Mouse (Mus musculus) layer of hippocampus, postnatal 10 days (tissue): ENCODE data around the gene Stk24. TPM values are rescaled to one million over a fixed set of nuclear protein-coding genes. Genes with fewer than 3 reads are reported as not detected.
A peak's percentile ranks its signal among the peaks of the same experiment; 100 is the strongest.

Experiments
- DNase-seq, 2 experiments: peaks; one replicate each; pipeline ENCODE4 v3.0.0; 2021; ENCODE audit warnings: low spot score in 2 of 2
- total RNA-seq, 2 experiments: library from RNA; stranded (reverse); gene quantifications; 2 replicates each; pipeline ENCODE4 v1.2.3; 2021

Stk24 gene
- total RNA-seq, 2 experiments from 2014 or later: 45.8 to 51.1 TPM

DNA sequence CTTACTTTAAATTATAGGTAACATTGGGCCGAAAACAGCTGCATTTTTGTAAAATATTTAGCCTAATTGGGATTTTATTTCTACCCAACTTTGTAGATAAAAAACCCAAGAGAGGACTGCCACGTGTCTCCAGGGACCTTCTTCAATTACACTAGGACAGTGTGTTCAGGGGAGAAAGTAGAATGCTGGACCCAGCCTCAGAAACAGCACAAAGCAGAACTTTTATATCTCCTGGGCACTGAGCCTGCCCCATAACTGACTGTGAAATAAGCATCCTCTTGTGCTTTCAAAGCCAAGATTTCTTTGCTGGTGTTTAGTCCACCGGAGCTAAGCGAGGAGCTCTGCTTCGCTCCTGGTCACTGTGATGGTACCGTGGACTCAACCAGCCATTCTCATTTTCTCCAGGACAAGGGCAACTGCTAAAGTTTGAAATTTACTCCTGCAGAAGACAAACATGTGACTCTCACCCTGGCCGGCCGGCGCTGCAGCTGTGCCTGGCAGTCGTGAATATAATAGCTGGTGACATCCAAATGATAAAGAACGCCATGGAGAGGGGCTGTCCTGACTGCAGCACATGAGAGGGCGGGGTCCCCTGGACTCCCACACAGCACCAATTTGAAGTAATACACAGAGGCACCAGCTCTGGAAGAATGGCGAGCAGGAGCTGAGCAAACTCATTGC lies 63.0 kb downstream of the Stk24 start:
- DNase-seq: no peak

DNA sequence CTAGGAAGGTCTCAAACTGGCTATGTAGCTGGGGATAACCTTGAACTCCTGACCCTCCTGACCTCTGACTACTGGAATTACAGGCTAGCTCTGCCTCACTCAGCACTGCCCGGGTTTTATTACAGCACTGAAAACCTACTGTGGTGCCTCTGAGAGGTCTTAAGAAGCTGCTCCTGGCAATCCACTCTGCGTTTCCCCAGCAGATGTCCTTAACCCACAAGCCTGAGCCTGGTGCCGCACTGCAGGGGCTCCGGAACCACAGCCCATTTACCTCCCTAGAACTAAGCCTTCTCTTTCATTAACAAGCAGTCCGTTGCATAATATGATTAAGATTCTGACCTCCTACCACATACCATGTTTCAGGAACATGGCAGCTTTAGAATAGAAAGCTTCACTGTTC lies 63.7 kb downstream of the Stk24 start:
- no peak for DNase-seq

DNA sequence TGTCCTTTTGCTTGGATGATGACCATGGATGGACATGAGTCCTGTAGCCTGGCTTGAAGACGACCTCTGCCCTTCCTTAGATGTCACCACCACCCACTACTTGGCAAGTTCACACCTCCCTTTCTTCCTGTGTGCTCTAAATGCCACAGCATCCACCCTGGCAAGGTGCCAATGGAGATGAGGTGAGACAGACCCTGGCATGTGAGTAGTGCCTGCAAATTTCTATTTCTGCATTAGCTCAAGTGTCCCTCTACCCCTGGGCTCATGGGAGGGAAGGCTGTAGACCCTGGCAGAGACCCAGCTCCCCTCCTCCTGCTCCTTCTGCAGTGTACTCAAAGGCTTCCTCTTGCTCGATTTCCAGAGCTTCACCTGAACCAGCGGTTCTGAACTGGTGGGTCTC lies 64.9 kb downstream of the Stk24 start:
- no peak for DNase-seq

DNA sequence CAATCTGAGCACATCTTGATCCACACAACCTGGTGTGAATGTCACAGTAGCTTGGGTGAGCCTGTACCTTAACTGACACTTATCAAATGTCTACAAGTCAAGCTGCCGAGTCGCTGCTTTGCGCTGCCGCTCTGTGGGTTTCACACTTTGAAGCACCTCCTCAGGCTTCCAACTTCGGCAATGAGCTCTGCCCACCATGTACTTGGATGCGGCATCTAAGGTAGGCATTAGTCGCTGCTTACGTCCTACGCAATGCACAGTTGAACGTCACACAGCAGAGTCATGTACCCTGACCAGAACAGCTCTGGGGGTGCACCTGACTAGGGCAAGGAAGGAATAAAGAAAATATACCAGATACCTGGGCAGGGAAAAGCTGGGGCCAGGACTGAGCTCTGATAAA lies 66.5 kb downstream of the Stk24 start:
- DNase-seq: no peak

DNA sequence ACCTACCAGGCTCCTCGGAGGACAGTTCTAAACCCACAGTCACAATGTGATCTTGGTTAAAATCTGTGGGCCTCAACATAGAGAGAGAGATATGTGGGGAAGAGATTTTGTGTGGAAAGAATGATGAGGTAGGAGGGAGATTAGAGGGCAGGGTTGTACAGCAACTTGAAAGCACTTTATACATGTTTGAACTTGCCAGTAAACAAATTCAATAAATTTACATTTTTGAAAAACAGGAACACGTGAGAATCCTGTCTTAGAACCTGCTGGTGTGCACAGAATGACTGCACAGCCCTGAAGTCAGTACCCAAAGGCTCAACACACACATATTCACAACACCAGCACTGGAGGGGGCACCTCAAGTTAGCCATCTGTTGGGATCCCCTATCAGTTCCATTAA lies 68.7 kb downstream of the Stk24 start:
- DNase-seq: no peak

DNA sequence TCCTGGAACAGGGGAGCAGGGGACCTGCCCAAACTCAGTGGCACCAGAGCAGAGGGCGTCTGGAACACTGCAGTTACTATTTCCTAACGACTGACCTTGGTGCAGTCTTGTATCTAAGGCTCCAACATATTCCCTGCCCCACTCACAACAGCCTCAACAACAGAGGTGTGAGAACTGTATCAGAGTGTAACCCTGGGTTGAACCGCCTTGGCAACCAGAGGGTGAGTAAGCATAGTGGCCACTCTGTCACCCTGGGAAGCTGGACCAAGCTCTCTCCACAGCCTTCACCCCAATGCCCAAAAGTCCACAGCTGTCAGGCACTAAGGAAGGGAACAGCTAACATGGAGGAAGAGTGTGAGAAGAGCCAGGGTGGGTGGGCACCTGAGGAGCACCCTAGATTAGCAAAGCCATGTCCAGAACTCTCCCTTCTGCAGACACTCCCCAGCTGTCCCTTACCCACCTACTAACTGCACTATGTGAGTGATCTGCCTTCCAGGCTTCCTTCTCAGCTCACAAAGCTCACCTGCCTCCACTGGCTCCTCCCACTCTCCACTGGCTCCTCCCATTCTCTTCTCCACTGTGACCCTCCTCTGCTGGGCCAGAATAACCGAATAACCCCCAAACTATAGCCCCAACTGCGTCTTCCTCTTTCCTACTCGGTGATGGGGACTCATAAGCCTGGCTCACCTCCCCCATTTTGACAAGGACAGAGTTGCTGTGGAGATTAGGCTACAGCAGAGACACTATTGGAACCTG lies 69.3 kb downstream of the Stk24 start:
- no peak for DNase-seq

DNA sequence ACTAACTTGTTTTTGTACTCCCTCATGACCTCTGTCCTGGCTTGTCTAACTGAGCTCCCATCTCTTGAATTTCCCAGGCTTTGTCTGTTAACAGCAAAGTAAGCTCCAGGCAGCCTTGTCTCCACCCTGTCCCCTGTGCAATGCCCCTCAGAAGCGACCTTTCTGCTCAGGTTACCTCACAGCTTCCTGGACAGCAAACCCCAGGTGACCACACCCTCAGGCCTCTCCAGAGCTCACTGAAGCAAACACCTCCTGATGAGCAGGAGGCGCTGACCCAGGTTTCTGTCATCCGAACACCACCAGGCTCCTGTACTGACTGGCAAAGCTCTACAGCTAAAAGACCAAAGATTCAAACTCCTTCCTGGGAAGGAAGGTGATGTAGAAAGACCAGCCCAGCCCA lies 69.9 kb downstream of the Stk24 start:
- no peak for DNase-seq

DNA sequence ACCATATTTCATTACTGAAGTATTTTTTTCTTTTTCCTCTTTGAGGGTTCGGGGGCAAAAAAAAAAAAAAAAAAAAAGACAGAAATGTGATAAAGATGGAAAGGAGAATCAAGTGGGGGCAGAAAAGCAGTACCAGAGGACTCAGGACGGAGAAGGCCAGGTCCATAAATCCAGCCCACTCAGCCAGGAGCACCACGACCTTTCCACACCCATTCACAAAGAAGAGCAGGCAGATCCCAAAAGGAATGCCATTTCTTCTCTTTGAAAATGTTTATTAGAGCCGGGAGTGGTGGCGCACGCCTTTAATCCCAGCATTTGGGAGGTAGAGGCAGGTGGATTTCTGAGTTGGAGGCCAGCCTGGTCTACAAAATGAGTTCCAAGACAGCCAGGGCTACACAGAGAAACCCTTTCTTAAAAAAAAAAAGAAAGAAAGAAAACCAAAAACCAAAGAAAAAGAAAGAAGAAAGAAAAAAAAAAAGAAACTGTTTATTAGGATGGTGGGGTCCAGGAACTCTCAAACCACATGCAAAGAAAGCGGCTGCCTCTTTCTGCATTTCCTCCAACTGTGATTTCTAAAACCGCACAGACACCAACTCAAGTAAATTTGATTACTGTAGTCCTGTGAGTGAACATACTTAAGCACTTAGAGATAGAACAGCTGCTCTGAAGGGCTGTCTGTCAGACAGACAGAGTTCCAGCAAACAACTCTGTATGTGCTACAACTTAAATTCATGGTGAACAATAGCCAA lies 74.3 kb downstream of the Stk24 start:
- no peak for DNase-seq

DNA sequence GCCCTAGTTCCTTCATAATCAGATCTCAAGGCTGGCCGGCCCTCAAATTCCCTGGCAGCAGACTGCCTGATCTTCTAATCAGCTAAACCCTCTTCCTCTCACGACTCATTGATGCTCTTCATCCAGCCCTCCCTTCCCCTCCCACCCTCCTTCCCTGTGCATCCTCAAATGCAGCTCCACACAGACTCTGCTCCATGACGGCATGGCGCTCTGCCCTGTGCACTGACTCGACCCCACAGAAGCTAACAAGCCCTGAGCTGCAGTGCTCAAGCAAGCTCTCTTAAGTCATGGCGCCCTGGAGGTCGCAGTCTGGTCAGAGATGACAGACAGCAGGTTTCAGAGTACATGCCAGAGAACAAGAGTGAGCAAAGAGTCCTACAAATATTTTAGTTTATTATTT lies 75.3 kb downstream of the Stk24 start:
- no peak for DNase-seq

DNA sequence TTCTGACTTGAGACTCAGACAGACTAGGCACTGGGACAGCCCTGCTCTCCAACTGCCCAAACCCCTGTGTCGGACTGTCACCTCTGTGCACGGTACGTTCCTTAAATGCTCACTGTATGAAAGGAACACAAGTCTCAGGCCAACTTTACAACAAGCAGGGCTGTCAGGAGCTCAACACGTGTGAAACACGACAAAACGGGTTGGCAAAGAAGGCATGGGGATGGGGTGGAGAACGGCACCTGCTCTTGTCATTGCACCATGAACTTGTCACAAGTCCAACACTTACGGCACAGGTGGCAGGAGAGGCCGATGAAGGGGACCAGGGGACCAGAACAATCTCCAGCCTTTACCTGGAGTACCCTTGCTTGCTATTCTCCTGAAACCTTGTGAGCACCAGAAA lies 80.7 kb downstream of the Stk24 start:
- no peak for DNase-seq

DNA sequence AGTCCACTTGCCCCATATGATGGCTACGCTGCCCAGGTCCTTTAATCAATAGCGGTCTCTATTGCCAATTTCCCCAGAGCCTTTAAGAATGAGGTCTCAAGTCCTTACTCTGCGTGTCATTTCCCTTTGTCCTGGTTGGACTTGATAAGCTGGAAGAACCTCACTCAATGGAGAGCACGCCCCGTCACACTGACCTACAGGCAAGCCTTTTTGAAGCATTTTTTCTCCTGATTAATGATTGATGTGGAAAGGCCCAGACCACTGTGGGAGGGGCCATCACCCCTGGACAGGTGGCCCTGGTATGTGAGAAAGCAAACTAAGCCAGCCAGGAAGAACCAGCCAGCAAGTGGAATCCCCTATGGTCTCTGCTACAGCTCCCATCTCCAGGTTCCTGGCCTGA lies 81.3 kb downstream of the Stk24 start:
- DNase-seq: no peak

DNA sequence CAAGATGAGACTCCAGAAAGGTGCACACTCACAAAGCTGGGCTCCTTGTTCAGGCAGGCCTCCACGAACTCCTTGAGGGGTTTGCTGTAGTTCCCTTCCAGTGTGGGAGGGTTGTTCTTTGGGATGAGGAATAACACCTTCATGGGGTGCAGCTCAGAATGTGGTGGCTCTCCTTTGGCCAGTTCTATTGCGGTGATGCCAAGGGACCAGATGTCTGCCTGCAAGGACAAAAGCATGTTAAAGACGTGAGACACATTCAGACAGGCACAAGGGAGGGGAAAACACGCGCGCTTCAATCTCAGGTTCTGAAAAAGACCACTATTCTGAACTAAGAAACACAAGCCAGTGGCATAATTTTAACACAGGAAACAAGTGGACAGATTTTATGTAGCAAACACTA lies 82.7 kb downstream of the Stk24 start:
- no peak for DNase-seq

DNA sequence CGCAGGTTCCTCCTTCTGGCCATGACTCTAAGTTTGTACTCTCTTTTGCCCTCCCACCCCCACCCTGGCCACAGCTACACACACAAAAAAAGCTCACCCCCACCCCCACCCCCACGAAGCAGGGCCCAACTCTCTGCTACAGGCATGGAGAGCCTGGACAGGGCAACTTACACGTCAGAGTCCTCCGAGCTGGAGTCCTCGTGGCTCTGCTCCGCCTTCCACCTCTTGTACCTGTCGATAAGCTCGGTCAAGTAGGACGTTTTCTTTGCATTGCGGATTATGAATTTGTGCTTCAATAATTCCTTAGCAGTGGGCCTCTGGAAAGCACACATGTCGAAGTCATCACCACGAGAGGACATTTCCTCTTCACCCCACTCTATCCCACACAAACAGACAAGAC lies 85.3 kb downstream of the Stk24 start:
- no peak for DNase-seq

DNA sequence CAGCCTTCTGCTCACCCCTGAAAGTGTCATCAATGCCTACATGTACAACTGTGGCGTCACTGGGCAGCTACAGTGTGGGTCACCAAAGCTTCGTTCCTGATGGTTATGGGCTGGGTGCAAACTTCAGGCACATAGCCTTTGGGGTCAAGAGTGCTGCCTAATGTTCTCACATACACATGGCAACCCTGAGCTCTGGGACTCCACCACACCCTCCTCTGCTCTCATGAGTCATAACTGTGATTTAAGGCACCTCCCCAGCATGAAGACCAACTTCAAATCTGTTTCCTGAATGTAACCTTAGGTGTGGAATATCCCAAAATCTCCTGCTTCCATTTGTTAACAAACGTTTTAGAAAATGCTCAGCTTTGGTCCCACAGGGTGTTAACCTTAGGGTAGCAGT lies 87.4 kb downstream of the Stk24 start:
- no peak for DNase-seq

DNA sequence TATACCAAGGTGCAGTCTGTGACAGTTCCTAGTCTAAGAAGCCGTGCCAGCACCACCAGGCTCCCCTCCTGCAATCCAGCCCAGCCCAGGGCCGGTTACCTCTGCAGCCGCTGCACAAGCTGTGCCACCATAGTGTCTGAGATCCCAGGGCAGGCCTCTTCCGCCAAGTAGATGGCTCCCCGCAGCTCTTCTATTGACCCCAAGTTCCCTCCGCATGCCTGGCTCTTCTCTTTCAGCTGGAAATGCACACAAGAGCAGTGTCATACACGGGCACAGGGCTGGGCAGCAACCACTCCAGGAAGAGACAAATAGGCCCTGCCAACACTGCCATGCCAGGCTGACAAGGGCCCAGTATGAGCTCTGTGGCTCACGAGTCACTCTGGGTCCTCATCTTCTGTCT lies 87.9 kb downstream of the Stk24 start:
- DNase-seq: no peak

DNA sequence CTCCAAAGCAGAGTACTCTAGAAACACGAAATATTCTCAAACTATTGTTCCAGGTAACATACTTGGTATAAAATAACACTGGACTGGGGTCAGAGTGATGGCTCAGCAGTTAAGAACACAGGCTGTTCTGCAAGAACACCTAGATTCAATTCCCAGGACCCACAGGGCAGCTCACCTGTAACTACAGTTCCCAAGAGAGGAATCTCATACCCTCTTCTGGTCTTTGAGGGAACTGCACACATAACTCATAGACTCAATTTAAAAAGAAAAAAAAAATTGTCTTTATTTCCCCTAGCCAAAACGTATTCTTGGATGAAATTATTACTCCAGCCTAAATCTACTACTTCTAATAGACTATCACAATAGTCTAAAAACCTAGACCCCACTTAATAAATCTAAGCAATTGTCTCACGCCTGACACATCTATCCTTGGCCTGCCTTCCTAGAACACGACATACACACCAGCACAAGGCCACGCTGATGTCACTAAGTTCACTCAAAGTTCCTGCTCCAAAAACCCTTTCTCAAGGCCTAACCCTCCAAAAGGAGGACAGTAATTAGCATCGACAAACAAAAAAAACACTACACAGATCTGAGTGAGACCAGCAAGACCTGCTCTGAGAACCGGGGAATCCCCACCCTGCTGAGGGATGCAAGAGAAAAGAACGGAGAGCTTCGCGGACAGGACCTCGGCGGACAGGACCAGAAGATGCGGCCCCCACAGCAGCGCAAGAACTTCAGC lies 94.3 kb downstream of the Stk24 start:
- DNase-seq: no peak

DNA sequence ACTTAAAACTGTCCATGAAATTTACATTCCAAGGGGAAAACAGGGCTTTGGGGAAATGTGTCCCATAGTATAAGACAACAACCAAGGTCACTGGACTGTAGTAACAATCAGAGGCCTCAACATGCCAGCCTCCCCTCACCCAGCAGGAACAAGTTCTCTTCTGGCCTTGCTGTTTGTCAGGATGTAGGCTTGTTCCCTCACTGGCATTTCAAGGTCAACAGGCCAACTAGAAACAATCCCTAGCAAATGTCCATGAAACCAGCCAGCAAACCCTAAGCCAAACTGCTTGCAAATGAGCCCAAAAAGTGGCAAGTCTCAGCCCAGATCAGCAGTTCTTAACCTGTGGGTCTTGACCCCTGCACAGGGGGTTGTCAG lies 98.5 kb downstream of the Stk24 start:
- no peak for DNase-seq

DNA sequence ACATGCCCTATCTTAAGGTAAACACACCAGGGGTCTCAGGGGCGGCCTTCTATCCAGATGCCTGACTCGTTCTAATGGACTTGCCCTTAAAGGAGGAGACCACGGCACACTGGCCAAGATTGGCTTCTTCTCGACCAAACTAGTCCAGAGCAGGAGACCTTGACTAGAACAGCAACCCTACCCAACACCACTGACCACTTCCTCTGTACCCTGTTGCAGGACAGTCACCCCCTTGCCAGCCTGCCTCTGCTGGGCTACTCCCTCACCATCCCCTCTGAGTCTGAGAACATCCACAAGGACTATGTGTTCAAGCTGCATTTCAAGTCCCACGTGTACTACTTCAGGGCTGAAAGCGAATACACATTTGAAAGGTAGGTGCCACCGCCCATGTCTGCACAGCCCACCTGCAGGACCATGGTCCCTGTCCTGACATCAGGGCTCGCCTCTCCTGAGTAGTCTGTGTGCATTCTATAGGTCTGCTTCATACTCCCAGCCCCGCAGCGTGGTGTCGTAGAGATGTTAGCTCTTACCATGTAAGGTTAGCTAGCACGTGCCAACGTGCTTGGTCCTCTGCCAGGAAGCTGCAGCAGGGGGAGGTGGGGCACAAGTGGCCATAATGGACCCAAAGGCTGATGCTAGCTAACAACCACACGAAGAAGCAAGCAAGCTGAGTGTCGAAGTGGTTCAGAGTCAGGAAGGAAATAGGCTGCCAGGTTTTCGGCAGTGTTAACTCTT lies 99.0 kb downstream of the Stk24 start:
- no peak for DNase-seq

DNA sequence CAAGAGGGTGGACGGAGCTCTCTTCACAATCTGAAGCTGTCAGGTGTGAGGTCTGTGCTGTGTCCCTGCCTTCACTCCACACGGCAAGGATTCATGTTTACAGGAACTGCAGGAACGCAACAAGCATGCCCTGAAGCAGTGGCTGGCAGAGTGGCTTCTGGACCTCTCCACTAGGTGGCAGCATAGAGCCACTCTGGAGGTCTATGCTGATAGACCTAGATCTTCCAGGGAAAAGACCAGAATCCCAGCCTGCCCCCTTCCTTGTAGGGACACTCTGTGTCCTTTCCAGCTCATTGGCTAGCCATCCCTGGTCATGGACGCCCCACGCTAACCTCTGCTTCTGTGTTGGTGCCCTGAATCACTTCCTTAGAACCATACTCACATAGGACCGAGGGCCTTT lies 100.7 kb downstream of the Stk24 start:
- peak; percentile 89 for DNase-seq

DNA sequence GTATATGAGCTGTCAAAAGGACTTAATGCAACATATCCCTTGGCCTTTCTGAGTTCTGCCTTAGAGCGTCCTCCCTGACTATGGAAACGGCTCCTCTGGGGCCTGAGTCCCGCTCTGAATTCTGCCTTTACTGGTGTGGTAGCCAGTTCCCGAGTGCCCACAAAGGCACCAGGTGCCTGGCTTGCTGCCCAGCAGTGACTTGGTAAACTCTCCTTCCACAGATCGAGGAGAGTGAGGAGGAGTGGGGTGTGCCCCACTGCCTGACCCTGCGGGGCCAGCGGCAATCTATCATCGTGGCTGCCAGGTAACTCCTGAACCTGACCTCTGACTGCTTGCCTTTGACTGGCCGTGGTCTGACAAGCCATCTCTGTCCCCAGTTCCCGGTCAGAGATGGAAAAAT lies 103.8 kb downstream of the Stk24 start:
- no peak for DNase-seq

DNA sequence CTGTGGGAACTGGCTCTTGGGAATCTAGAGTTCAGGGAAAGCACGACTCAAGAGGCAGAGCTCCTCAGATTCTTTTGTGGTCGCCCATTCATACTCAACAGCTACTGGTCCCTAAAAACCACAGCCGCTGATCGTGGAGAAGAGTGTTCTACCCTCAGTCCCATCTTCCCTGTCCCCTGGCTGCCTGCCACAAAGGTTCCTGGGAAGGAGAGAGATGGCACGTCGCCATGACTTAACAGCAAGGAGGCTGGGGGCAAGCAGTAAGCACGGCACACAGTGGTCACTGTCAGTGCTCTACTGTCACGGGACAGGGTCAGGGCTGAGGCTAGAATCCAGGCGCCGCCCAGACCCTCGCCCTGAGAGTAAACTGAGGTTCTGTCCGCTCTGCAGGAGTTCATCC lies 104.8 kb downstream of the Stk24 start:
- DNase-seq: no peak
